Mouse (Mus musculus) heart, embryonic 13.5 days (tissue): ENCODE results near the gene Thtpa. TPM values are rescaled to one million over a fixed set of nuclear protein-coding genes. Genes with fewer than 3 reads are reported as not detected.

Experiments
- polyA plus RNA-seq: library from polyadenylated mRNA; unstranded; fragments of >200 nt; fragmentation: Nextera tagmentation; extraction: Ambion mirVana; gene quantifications from 2 replicates; pipeline ENCODE4 v1.2.1, GENCODE M21; 2015

The Thtpa gene
- polyA plus RNA-seq, 1 experiment from 2014 or later: 15.9 TPM

Other genes with a start within 250 kb of the Thtpa start
- gene Homez, start 223.8 kb upstream of the Thtpa start, polyA plus RNA-seq: 5.3 and 8.0 TPM in 2 replicates
- gene Ppp1r3e, start 217.2 kb upstream of the Thtpa start, polyA plus RNA-seq: 1.1 and 1.7 TPM in 2 replicates
- gene Bcl2l2, start 211.4 kb upstream of the Thtpa start, polyA plus RNA-seq: 2.5 and 2.6 TPM in 2 replicates
- not detected in 2 replicates for gene Gm20521, start 211.3 kb upstream of the Thtpa start, polyA plus RNA-seq
- 72.3 and 74.0 TPM in 2 replicates for gene Pabpn1, start 202.3 kb upstream of the Thtpa start, polyA plus RNA-seq
- 33.9 and 37.4 TPM in 2 replicates for gene Slc22a17, start 181.7 kb upstream of the Thtpa start, polyA plus RNA-seq
- gene Efs, start 168.7 kb upstream of the Thtpa start, polyA plus RNA-seq: 13.3 and 13.9 TPM in 2 replicates
- not detected in 2 replicates for gene Il25, start 162.1 kb upstream of the Thtpa start, polyA plus RNA-seq
- 0.49 and 0.98 TPM in 2 replicates for gene Cmtm5, start 158.5 kb upstream of the Thtpa start, polyA plus RNA-seq
- gene Myh6, start 127.9 kb upstream of the Thtpa start, polyA plus RNA-seq: 1,796 and 1,858 TPM in 2 replicates
- gene Gm17428, start 117.9 kb upstream of the Thtpa start, polyA plus RNA-seq: not detected in 2 replicates
- gene Myh7, start 100.2 kb upstream of the Thtpa start, polyA plus RNA-seq: 3,662 and 3,747 TPM in 2 replicates
- gene Ngdn, start 79.3 kb upstream of the Thtpa start, polyA plus RNA-seq: 56.8 and 58.2 TPM in 2 replicates
- gene Zfhx2, start 2.5 kb upstream of the Thtpa start, polyA plus RNA-seq: 3.0 and 3.2 TPM in 2 replicates
- gene Ap1g2, start 11.8 kb downstream of the Thtpa start, polyA plus RNA-seq: 7.4 and 7.9 TPM in 2 replicates
- 0.31 and 0.32 TPM in 2 replicates for gene Jph4, start 22.2 kb downstream of the Thtpa start, polyA plus RNA-seq
- not detected in 2 replicates for gene Dhrs2, start 127.2 kb downstream of the Thtpa start, polyA plus RNA-seq